Mouse (Mus musculus) c-Kit-positive CD71-positive TER-119-negative erythroid progenitor cells, embryonic 14.5 days (primary cell): ENCODE measurements around the gene Pa2g4.
"Not testable (repeated sequence)": the region's sequence is repeated elsewhere in the genome, so short reads cannot be mapped to it uniquely, and the experiment has no call there.

Experiments
- DNase-seq: peaks from one replicate; pipeline ENCODE4 v3.0.0-alpha.2; 2013; ENCODE audit warnings: low read depth

Gene Pa2g4

DNA sequence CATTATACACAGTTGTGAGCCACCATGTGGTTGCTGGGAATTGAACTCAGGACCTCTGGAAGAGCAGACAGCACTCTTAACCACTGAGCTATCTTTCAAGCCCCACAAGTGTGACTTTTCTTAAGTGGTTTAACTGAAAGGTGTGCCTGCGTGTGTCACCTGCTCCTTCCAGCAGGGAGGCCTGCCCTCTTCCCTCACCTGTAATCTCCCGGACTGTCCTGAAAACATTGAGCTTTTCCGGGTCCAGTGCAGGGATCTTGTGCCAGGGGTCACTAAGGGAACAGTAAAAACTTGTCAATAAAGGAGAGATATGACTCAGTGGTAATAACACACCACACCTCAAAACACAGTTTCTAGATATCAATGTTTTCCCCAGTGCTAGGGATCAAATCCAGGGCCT, 13.5 kb upstream of the Pa2g4 start:
- DNase-seq, result no peak

GRCm38 (mm10) chr10:128578330-128578729, 12.5 kb upstream of the Pa2g4 start:
- no peak for DNase-seq

GRCm38 (mm10) chr10:128575063-128575462, 9.3 kb upstream of the Pa2g4 start:
- DNase-seq, result no peak

DNA sequence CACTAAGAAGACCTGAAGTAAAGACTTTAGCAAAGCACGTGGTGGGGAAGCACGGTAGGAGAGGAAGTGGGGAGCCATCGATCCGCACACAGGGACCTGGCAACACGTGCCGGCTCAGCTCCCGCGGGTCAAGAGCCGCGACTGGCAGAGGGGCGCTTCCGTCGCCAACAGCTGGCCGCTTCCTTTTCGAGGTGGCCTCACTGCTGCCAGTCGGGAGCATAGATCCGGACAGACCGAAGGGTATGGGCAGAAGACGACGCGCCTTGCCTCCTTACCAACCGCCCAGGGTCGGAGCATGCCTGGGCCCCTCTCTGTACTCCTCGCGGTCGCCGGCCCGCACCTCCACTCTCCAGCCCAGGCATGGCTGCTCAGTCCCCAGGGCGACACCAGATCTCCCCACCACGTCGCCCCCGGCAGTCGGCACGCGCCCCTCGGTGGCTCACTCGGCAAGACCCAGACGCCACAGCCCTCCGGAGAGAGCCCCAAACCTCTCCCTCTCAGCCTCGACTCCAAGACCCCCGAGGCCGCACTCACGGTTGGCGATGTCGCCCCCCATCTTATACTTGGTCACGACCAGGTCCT, 490 bp downstream of the Pa2g4 start:
- DNase-seq, result no peak

DNA sequence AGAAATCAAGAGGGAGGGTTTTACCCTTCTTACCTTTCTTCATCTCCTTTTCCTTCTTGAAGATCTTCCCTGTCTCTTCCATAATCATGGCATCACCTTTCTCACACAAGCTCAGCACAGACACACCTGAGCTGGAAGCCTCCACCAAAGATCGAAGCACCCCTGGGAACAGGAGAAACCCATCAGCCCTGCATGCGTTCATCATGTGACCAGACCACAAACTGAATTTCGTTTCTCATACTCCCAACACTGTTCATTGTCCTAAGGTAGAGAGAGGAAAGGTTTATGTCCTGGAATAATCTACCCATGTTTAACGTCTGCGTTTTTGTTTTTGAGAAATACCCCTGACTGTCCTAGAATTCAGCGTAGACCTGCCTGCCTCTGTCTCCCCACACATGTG, 2.2 kb downstream of the Pa2g4 start:
- no peak for DNase-seq

DNA sequence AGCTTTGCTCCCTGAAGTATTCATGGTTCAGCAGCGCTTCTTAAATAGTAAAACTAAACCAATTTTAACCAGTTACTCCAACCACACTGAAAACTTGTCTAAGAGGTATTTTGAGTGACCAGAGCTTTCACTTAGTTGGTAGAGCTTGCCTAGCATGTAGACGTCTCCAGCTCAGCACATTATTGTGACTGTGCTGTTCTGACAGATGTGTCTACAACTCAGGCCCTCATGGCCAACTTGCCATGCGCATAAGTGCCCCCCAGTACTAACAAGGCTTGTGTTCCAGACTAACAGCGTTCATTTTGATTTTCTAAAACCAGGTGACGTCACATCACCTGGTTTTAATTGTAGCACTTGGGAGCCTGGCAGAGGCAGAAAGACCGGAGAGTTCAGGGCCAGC, 8.8 kb downstream of the Pa2g4 start:
- no peak for DNase-seq

GRCm38 (mm10) chr10:128556286-128556685, 9.5 kb downstream of the Pa2g4 start:
- DNase-seq, result no peak

- DNase-seq, result not testable (repeated sequence)
These were observed 10.2 kb downstream of the Pa2g4 start for GRCm38 (mm10) chr10:128555567-128555966.

- DNase-seq, result not testable (repeated sequence)
These were observed 15.5 kb downstream of the Pa2g4 start for GRCm38 (mm10) chr10:128550144-128550823.

- not testable (repeated sequence) for DNase-seq
These were observed 16.1 kb downstream of the Pa2g4 start for GRCm38 (mm10) chr10:128549682-128550057.

GRCm38 (mm10) chr10:128548947-128549681, 16.7 kb downstream of the Pa2g4 start, which contains the start of gene Rpl41:
Gene Rpl41, minus strand, starts transcription at chr10:128549305.
- peak; percentile 92 for DNase-seq

GRCm38 (mm10) chr10:128548051-128548791, 17.6 kb downstream of the Pa2g4 start:
- not testable (repeated sequence) for DNase-seq

DNA sequence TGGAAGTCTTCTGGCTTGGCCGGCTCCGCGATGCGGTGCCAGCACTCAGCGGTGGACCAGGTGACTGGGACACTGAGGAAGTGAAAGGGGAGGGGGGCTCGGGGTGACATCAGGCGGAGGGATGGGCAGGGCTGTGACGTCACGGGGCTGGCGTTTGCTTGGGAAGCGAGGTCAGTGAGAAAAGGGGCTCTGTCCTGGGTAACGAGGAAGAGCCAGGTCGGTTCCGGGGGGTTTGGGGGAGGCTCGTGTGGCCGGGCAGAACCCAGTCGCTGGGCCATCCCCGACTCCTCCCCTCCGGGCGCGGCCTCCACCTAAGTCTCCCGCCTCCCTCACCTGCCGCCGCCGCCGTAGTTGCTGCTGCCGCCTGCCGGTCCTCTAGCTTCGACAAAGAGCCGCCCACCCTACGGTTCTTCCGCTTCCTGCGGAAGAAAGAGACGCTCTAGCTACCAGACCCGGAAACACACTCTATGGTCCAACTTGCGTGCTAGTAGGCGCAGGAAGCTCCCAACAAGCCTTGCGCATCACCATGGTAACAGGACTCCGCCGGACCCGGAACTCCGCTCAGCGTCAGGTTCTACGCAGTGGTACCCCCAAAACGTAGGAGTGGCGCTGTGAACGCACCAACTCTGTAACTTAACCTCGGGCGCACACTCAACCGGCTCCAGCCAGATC, 18.3 kb downstream of the Pa2g4 start, which contains the start of gene Zc3h10:
Zc3h10 (minus strand) TSS at position 414 of the 672 bp plus-strand sequence.
- DNase-seq, result peak; percentile 97

DNA sequence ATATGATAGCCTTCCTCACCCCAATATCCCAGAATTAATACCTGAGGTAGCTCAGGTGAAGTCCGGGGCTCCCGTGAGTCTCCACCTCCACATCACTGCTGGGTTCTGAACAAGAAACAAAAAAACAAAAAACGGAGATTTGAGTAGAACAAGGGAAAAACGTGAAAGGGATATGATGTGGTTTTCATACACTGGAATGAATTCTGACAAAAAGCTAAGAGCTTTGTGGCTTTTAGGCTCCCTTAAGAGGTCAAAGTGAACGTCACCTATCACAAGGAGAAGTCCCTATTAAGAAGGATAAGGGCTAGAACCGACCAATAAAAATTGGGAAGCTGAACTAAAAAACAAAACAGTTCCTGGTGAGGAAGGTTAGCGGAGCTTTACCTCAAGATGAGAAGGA, 19.0 kb downstream of the Pa2g4 start:
- no peak for DNase-seq

- DNase-seq, result peak; percentile 65
These were observed 19.4 kb downstream of the Pa2g4 start for GRCm38 (mm10) chr10:128546361-128546760.

DNA sequence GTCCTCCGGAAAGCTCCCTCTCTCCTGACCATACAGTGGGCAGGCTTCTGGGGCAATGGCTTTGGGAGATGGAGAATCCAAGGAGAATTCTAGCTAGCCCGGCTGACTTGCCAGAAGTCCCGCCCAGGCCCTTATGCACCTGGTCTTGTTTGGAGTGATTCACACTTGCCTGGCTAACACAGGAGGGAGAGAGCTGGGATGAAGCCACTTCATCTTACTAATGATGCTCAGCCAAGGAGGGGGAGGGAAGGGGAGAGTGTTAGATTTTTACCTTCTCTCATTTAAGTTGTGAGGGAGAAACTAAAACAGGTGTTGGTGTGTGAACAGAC, 20.3 kb downstream of the Pa2g4 start:
- DNase-seq, result no peak

DNA sequence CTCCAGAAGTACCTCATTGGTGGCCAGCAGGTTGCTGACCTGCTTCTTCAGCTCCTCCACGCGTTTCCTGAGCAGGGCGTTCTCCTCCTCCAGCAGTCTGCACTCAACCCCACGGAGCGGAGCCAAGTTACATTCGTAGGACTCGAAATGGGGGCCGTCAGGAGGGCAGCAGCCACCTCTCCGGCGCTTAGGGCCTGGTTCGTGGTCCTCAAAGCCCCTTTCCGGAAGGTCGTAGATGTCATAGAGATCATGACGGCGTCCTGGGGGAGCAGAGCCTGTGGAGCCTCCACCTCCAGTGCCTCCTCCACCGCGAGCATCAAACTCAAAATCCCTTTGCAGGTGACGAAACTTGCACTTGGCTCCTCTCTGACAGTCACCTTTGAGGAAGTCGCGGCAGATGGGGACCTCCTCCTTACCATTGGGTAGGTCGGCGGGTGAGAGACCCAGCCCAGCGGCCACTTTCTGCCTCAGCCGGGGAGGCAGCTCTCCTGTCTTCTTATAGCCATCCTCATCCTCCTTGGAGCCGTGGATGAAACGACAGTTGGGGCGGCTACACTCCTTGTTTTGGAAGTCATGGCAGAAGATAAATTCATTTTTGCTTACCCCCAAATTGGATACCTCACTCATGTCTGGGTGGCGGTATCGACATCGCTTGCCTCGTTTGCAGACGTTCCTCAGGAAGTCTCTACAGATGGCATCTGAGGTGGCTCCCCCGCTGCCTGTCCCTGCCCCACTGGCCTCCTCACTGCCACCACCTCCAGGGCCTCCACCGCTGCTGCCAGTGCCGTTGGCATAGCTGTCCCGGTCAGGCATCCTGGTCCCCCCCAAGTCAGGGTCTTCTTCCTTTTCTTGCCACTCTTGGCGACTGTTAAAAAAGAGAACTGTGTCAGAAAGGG, 20.9 kb downstream of the Pa2g4 start:
- no peak for DNase-seq

DNA sequence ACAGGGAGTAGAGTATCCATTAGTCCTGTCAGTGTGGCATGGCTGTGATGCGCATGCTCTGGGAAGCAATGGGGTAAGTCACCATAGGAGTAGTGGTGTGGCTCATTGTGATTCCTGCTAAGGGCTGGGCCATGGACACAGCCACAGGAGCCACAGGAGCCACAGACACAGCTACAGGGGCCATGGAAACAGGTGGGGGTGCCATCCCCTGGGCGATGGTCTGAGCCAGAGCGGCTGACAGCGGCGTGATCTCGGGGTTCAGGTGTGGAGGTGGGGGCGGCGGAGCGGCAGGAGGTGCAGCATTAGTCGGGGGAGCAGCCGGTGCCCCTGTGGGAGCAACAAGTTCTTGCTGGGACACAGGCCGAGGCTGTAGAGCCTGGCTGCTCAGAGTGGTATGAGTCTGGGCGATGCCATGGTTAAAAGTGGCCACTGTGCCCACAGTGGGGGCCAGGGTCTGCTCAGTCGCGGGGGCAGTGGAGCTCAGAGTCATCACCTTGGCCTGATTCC, 21.6 kb downstream of the Pa2g4 start:
- DNase-seq, result no peak

DNA sequence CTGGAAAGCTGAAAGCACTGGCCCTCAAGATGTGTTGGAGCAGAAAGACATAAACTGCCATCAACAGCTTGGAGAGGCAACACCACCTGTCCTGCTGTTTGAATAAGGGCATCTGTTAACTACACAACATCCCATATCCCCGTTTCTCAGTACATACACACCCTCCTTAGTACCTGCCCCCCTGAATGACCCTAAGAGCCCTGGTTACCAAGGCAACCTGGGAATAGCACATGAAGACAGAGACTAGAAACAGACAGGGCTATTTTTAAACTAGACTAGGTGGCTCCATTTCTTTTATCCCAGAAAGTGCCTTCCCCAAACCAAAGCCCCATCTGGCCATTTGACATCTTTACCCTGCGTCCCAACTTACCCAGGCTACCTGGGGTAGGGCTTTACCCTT, 22.7 kb downstream of the Pa2g4 start:
- DNase-seq, result no peak

DNA sequence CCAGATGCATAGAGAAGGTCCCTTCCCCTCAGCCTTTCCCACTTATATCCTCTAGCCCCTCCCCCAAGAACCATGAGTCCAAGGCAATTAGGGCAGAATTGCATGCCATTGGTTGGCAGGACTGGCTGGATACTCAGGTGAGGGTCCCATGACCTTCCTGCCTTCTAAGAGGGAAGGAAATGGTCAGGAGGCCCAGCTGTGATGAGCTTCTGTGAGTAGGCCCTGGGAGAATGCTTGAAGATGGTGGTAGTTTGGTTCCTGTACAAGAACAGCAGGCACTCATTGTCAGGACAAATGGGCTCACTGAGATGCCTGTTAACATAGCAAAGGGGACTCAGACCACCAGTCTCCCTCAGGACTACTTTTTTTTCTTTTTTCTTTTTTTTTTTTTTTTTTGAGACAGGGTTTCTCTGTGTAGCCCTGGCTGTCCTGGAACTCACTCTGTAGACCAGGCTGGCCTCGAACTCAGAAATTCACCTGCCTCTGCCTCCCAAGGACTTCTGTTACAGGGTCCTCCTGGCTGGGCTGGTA, 27.4 kb downstream of the Pa2g4 start:
- no peak for DNase-seq
